Mouse (Mus musculus) liver, adult (tissue): ENCODE measurements around the gene Pla2g3.
A peak's percentile ranks its signal among the peaks of the same experiment; 100 is the strongest.

Experiments
- GATA4 ChIP-seq: IDR thresholded peaks from 2 replicates; pipeline ENCODE4 v1.6.1; 2014; ENCODE audit warnings: mild to moderate bottlenecking, low read length; ENCODE audit not compliant: insufficient replicate concordance

The Pla2g3 gene

GRCm38 (mm10) chr11:3474480-3475115 is 13.5 kb upstream of the Pla2g3 start:
- TF ChIP-seq GATA4, result no peak

DNA sequence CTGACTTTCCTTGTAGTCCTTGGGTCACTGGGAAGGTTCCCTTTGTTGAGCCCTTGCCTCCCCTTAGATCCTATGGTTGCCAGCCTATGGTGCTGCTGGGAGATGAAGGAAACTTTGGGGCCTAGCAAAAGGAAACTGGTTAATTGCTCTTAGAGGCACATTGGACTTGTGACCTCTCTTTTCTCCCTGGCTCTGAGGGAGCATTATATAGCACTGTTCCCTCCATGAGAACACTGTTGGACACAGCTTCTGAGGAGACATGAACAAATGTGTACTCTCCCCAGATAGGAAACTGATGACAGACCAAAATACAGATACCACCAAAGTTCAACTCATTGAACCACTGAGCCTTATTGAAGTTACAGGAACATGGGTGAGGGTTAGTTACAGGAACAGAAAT is 12.6 kb upstream of the Pla2g3 start:
- no peak for TF ChIP-seq GATA4

DNA sequence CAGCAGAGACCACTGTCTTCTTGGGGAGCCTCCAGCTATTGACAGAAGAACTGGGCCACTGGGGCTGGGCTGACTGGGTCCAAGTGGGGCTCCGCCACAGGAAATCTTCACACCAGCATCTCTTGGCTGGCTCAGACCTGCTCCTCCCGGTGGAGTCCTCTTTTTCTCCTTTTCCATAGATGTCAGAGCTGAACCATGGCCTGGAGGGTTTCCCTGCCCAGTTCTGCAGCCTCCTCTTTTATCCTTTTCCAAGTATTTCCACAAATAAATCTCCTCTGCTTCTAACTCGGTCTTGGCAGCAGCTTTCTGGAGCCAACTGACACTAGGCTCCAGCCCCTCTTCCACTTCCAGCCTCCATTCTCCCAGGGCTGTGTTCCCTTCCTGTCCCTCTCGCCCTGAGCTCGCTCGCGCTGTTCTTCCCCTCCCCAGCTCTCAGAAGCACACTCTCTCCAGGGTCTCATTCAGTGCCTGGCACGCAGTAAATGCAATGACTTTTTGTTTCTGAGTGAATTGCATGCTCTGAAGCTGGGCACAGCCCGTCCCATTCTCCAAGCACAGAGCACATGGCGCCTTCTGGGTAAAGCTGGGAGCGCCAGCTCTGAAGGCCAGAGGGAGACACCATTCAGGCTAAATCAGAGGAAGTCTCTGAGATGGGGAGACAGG is 4.0 kb upstream of the Pla2g3 start:
- TF ChIP-seq GATA4, result no peak

GRCm38 (mm10) chr11:3486349-3486748 is 1.7 kb upstream of the Pla2g3 start:
- no peak for TF ChIP-seq GATA4

DNA sequence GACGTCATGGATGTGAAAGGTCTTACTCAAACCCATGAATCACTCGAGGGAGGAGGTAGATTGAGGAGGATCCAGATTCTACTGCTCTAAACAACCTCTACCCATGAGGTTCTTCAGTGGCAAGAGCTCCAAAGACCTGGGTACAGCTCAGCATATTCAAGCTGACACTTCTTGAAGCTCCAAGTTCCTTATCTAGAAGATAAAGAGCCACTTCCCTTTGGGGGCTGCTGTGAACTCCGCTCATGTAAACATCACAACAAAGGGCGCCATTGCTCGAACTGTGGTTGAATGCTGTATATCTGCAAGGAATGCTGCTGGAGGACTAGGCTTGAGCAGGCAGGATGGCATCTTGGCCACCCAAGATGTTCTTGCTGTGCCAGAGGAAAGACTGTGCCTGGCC is 952 bp downstream of the Pla2g3 start:
- TF ChIP-seq GATA4, result peak; percentile 83; the same call in 1 of the 2 replicates

- TF ChIP-seq GATA4, result no peak
Measured at GRCm38 (mm10) chr11:3492748-3493147, 4.7 kb downstream of the Pla2g3 start.

GRCm38 (mm10) chr11:3494857-3495256 is 6.8 kb downstream of the Pla2g3 start:
- no peak for TF ChIP-seq GATA4

DNA sequence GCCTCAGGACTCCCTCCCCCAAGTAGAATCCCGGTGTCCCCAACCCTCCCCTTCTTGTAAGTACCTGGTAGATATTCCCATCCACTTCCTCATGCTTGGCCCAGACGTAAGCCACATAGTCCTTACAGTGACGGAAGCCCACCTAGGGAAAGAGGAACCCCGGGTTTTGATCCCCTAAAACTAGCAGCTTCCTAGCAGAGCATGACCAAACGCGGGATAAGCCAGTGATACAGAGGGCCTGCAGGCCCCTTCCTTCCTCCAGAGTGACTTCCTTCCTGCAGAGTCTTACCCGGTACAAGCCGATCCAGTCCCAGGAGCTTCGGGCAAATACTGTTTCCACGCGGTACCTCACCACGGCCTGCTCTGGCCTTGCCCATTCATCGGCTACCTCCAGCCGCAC is 7.4 kb downstream of the Pla2g3 start:
- no peak for TF ChIP-seq GATA4

GRCm38 (mm10) chr11:3496756-3497155 is 8.7 kb downstream of the Pla2g3 start:
- TF ChIP-seq GATA4, result no peak

GRCm38 (mm10) chr11:3497296-3497695 is 9.2 kb downstream of the Pla2g3 start:
- TF ChIP-seq GATA4, result no peak

GRCm38 (mm10) chr11:3502057-3502456 is 14.0 kb downstream of the Pla2g3 start:
- no peak for TF ChIP-seq GATA4

DNA sequence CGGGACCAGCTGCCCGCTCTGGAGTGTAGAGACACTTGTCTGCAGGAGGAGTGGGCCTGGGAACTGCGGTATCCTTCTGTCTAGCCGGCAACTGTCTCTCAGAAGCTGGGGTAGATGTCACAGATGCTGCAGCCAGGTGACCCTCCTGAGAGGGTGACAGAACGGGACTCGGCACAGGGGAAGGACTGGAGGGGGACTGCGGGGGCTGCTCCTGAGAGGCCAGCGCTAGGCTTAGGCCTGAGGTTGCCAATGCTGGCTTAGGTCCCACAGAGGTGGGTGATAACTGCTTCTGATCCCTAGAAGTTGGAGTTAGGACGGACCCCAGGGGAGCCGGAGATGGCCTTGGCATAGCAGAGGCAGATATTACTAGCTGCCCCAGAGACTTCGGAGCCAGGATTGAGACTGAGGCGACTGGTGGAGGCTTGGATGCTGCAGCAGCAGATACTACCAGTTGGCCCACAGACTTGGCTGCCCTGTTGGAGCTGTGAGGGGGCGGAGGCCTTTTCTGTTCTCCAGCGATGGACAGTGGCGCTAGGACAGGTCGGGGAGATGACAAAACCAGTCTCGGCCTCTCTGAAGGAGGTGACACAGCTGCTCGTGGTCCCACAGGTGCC is 14.5 kb downstream of the Pla2g3 start:
- TF ChIP-seq GATA4, result no peak

DNA sequence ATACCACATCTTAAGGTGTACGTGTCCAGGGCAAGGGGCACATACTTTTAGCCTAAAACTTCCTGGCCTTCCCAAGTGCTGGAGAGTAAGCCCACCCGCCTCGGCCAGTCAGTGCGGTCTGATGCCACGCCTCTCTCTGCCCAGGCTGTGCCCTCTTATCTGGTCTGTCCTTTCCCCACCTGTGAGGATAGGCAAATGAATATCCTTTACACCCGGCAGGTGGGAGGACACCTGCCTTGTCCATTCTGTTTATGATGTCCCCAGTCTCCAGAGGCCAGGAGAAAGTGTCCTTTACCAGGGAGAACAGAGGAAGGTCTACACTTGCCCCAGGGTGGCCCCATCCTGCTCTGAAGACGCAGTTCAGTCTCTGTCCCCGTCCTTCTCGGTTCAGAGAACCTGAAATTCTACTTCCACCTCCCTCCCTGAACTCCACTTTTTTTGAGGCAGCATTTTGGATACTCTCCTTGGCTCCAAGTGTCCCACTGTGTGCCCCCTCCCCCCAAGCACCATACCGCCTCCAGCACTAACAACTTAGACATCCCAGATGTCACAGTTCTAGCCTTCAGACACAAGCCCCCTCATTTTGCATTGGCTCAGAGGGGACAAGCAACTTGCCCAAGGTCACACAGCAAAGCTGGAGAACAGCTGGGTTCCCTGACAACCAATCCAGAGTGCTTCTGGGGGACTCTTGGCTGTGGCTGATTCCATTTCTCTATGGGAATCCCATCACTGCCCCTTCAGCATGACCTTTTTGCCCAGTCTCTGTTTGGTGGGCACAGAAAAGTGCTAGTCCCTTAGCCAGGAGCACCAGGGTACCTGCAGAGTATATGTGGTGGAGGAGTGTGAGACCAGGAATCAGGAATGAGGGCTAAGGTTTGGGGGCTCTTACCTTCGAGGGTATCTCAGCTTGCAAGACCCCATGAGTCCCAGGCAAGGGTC is 15.9 kb downstream of the Pla2g3 start:
- TF ChIP-seq GATA4, result no peak

DNA sequence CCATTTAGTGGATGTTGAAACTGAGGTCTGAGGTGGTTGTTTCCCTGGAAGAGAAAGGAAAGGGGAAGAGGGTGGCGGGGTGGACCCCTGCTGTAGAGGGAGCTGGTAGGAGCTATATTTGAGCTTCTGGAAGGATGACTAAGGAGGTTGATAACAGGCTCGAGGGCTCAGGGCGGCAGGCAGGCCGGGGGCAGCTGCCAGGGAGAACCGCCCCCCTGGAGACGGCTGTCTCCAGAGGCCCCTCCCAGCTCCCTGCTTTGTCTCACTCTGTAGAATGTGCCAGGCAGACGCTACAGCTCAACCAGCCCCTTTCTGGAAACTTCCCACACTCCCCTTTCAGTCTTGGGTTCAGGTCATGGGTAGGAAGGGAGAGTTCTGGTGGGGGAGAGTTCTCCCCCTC is 20.1 kb downstream of the Pla2g3 start:
- no peak for TF ChIP-seq GATA4
